Mouse (Mus musculus) naive thymus-derived CD4-positive, alpha-beta T cell, adult 2 months (primary cell): ENCODE measurements around the gene Smc5.

ENCODE experiments used
- DNase-seq: peaks from one replicate; pipeline ENCODE4 v3.0.0-alpha.2; 2011; ENCODE audit warnings: low read depth

Gene Smc5

GRCm38 (mm10) chr19:23189744-23190143 lies 84.0 kb downstream of the Smc5 start:
- no peak for DNase-seq

- DNase-seq = no peak
These were observed 84.7 kb downstream of the Smc5 start for GRCm38 (mm10) chr19:23188986-23189385.

DNA sequence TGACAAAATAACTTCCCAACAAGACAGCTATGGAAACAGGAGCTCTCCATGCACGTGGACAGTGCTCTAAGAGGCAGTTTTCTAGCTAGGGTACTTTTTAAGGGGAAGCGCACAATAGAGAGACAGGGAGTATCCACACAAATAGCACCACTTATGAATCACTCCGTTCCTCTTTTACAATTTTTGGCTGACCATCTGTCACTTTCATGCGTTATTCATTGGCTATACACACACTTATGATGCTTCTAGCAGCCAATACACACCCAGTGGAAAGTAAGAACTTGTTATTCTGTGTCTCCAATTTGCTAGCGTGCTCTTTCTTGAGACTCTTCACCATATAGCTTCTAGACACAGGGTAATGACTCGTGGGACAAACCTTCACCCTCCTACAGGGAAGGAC lies 86.0 kb downstream of the Smc5 start:
- no peak for DNase-seq

- DNase-seq = no peak
These were observed 89.6 kb downstream of the Smc5 start for GRCm38 (mm10) chr19:23184068-23184467.

- DNase-seq = no peak
These were observed 90.2 kb downstream of the Smc5 start for GRCm38 (mm10) chr19:23183493-23183892.

GRCm38 (mm10) chr19:23178533-23178932 lies 95.2 kb downstream of the Smc5 start:
- no peak for DNase-seq

DNA sequence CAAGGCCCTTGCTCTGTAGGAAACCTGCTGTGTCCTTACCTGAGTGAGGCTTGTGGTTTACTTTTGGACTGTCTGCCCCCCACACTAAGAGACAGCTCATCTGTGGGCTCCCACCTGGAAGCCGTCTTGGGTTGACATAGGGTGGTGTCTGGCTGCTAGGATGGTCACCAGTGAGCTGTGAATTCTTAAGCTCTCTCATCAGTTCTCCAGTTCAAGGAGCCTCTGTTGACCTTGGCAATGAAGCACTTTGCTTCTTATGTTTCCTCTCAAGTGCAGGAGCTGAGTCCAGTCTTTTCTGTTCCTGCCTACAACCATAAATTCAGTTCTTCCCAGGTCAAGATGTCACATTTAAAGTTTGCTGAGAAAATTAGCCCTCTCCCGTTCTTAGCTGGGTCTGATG lies 98.2 kb downstream of the Smc5 start:
- no peak for DNase-seq

DNA sequence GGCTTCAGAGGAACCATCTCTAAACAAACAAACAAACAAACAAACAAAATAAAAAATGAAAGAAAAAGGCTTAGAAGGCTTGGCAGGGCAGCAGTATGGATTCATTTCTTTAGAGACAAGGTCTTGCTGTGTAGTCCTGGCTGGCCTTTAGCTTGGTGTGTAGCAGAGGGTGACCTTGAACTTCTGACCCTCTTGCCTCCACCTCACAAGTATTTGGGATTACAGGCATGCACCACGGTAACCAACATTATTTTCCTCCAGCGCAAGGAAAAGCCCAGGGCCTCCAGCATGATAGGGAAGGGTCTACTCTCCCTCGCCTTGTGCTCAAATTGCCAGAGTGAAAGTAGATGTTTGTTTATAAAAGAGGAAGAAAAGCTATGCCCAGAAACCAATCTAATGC lies 98.6 kb downstream of the Smc5 start:
- no peak for DNase-seq

DNA sequence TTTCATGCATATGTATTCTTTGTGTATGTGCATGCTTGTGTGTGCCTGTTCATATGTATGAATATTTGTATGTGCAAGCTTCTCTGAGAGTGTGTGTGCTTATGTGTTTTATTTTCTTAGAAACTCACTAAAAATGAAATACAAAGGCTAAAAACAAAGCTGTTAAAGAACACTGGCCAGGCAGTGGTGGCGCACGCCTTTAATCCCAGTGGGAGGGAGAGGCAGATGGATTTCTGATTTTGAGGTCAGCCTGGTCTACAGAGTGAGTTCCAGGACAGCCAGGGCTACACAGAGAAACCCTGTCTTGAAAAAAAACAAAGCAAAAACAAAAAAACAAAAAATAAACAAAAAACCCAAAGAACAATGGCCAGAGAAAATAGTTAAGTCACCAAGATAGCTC lies 102.6 kb downstream of the Smc5 start:
- no peak for DNase-seq

- DNase-seq = no peak
These were observed 103.2 kb downstream of the Smc5 start for GRCm38 (mm10) chr19:23170476-23170875.

DNA sequence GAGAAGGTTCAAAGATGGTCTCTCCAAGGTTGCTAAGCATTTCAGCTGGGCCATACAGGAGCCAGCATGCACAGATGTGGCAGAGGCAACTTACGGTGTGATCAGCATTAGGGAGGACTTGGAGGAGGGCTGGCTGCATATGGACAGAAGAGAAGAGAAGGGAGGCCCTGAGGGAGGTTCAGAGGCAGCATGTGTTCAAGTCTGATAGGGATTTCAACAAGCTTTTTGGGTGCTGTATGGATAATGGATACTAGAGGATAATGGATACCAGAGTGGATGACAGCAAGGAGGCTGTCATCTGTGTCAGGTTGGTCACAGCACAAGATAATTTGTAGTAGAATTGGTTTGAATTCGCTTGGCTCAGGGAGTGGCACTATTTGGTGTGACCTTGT lies 104.0 kb downstream of the Smc5 start:
- no peak for DNase-seq

DNA sequence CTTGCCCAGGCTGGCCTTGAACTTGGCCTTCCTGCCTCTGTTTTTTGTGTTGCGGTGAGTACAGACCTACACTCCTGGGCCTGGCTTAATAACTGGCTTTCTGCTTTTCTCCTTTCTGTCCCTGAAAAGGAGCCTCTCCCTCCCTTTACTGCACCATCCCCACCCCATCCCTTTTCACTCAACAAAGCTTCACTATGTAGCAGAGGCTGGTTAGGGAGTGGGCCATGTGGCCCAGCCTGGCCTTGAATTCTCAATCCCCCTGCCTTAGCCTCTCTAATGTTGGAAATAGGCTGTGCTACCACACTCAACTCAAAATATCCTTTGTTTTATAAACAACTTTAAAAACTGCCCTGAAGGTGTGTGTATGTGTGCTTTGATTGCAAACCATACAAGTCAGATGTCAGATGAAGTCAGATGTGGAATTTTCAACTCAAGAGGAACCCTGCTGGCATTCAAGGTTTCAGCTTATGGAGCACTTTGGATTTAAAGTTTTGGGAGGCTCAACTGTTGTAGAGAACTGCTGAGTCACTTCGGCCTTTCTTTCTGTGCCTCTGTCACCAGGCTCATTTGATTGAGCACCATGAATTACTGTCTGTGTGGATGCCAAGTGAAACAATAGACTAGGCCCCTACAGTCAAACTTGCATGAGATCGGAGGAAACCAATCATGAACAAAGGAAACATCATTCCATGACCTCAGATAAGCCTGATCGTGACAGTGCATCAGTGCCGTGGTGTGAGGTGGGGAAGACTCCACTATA lies 104.6 kb downstream of the Smc5 start:
- no peak for DNase-seq

- no peak for DNase-seq
These were observed 107.0 kb downstream of the Smc5 start for GRCm38 (mm10) chr19:23166550-23167284.

DNA sequence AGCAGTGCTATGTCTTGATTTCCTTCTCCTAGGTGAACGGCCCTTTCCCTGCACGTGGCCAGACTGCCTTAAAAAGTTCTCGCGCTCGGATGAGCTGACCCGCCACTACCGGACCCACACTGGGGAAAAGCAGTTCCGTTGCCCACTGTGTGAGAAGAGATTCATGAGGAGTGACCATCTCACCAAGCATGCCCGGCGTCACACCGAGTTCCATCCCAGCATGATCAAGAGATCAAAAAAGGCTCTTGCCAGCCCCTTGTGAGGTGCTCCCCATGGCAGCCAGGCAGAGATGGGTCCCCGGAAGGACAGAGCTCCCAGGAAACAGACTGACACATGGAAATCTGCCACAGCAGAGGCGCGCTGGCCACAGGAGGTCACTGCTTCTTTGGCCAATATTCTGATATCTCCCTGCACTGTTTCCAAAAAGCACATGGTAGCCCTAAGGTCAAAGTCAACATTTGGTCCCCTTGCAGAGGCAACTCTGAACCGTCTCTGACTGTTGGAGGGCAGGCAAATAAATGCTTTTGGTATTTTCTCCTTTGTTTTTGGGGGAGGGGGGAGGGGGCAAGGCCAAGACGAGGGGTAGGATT lies 109.0 kb downstream of the Smc5 start:
- no peak for DNase-seq

DNA sequence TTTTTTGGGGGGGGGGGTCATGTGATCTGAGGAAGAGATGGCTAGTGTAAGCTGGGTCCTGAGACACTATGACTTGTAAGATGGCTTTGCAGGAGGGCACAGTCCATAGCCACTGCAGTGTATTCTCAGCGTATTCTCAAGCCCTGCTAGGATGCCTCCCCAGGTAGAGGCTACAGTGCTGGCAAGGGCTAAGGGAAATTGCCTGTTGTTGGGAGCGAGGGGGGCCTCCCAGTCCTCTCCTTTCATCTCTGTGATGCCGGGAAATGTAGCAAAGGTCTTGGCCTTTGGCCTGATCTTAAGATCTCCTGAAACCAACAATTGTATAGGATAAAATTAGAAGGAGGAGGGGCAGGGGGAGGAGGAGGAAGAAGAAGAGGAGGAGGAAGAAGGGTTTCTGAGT lies 110.3 kb downstream of the Smc5 start:
- DNase-seq = no peak

- DNase-seq = no peak
These were observed 110.8 kb downstream of the Smc5 start for GRCm38 (mm10) chr19:23162877-23163276.

- no peak for DNase-seq
These were observed 111.3 kb downstream of the Smc5 start for GRCm38 (mm10) chr19:23162387-23162809.

DNA sequence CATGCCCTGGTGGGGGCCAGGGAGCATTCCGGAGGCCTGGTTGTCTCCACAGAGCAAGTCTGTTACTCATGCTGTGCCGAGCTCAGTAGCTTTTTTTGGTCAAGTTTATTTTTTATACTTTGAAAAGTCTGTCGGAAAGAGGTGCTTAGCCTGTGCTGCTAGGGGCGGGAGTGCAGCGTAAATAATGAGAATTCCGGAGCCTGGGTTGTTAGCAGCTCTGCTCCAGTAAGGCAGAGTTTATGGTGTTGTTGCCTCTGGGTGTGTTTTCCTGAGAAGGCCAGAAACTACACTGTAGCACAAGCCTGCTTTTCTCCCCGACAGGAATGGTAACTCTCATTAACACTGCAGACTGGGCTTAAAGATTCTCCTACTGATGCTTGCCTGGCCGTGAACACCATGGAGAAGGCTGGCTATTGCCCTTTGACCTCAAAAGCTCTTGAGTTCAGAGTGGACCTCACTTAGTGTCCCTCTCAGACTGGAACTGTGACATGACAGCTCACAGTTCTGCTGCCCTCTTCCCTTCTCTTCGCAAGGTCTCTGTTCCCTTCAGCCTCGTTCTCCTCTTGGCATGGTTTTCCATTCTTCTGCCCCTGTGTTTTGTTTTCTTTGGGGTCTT lies 113.8 kb downstream of the Smc5 start:
- no peak for DNase-seq
